Mouse (Mus musculus) ES-Bruce4 (cell line): ENCODE data around the gene Hipk4.

Experiments used
- CTCF ChIP-seq: IDR thresholded peaks from one replicate; pipeline ENCODE4 v1.8.1; 2011; ENCODE audit warnings: low read depth, low read length
- EP300 ChIP-seq: IDR thresholded peaks from 2 replicates; pipeline ENCODE4 v1.6.1; 2011; ENCODE audit warnings: low read depth, low read length; ENCODE audit not compliant: insufficient read depth
- POLR2A ChIP-seq: IDR thresholded peaks from one replicate; pipeline ENCODE4 v1.8.1; 2011; ENCODE audit warnings: low read length; ENCODE audit not compliant: insufficient read depth

GRCm38 (mm10) chr7:27483860-27484259 lies 39.2 kb upstream of the Hipk4 start:
- TF ChIP-seq CTCF: no peak
- no peak for TF ChIP-seq POLR2A
- no peak for TF ChIP-seq EP300
